In genomic region chr11:49764639-49765299, GRCm38 (mm10) we compare ENCODE assay signal across 9 mouse cellular contexts. TPM values are rescaled to one million over a fixed set of nuclear protein-coding genes. Genes with fewer than 3 reads are reported as not detected.
DNase-seq lines count a peak whose midpoint lies in the region; ATAC-seq and TF ChIP-seq lines count a peak whose summit lies in the region.
"Had no signal": no experiment of that assay in that cellular context is flagged by ENCODE, and none has a peak within 500 bp of the region (broad histone marks: within the 10 kb centered on the region; RNA-seq: fewer than 3 reads in every experiment).

No protein-coding gene starts in this region.

- H3K9me3 ChIP-seq in hindbrain, embryonic 10.5 days, result no peaks in the 10 kb centered on the region
- no peaks in the 10 kb centered on the region for H3K9me3 ChIP-seq in hindbrain, embryonic 14.5 days (ENCODE audit: control insufficient read depth, low read length)
- no peaks in the 10 kb centered on the region for H3K9me3 ChIP-seq in forebrain, embryonic 14.5 days (replicated peaks; ENCODE audit: control insufficient read depth, low read length)

- H3K4me3 ChIP-seq in hindbrain, embryonic 10.5 days, result 0 out of 2 replicates have a peak overlapping the region, but pooled peaks have one; percentile 9
- no peak overlapping the region for H3K4me3 ChIP-seq in hindbrain, embryonic 14.5 days (replicated peaks; ENCODE audit: low read length)
- no peak overlapping the region for H3K4me3 ChIP-seq in forebrain, embryonic 14.5 days (ENCODE audit: low read depth, low read length)
- H3K4me3 ChIP-seq in testis, adult 2 months (ENCODE audit: control insufficient read depth, low read depth, low read length), result no peak overlapping the region

- H3K36me3 ChIP-seq in hindbrain, embryonic 10.5 days, result no peaks in the 10 kb centered on the region
- no peaks in the 10 kb centered on the region for H3K36me3 ChIP-seq in hindbrain, embryonic 14.5 days (replicated peaks; ENCODE audit: control insufficient read depth, insufficient read depth)
- H3K36me3 ChIP-seq in forebrain, embryonic 14.5 days (ENCODE audit: control insufficient read depth, insufficient read depth, low read length), result no peaks in the 10 kb centered on the region
- H3K36me3 ChIP-seq in testis, adult 2 months (ENCODE audit: control insufficient read depth, insufficient read depth, low read length), result no peaks in the 10 kb centered on the region

- H3K9ac ChIP-seq in hindbrain, embryonic 14.5 days, result no peak overlapping the region
- H3K9ac ChIP-seq in forebrain, embryonic 14.5 days (ENCODE audit: low read length), result no peak overlapping the region

- H3K4me2 ChIP-seq in hindbrain, embryonic 14.5 days (replicated peaks), result no peak overlapping the region
- H3K4me2 ChIP-seq in forebrain, embryonic 14.5 days (ENCODE audit: low read length), result no peak overlapping the region

- ATAC-seq in hindbrain, embryonic 14.5 days (ENCODE audit: low FRiP score), result no peak
- ATAC-seq in forebrain, embryonic 14.5 days, result no peak

- peaks cover 20% of the 10 kb centered on the region for H3K4me1 ChIP-seq in hindbrain, embryonic 10.5 days (replicated peaks)
- no peaks in the 10 kb centered on the region for H3K4me1 ChIP-seq in hindbrain, embryonic 14.5 days (replicated peaks; ENCODE audit: control insufficient read depth, insufficient read depth, low read length)
- 0 out of 2 replicates have a peak, but pooled peaks cover 3% of the 10 kb centered on the region for H3K4me1 ChIP-seq in forebrain, embryonic 14.5 days (ENCODE audit: control insufficient read depth, insufficient read depth, low read length)
- H3K4me1 ChIP-seq in testis, adult 2 months (ENCODE audit: control insufficient read depth, insufficient read depth, low read length), result peaks cover 2% of the 10 kb centered on the region

- WGBS in hindbrain, embryonic 10.5 days, result 29% methylated on average over 8 of the region's 8 CpGs
- 36% methylated on average over 7 of the region's 8 CpGs for WGBS in hindbrain, embryonic 14.5 days
- 29% methylated on average over 8 of the region's 8 CpGs for WGBS in forebrain, embryonic 14.5 days

- peak; percentile 59 for DNase-seq in hindbrain, embryonic 10.5 days (ENCODE audit: low spot score)
- DNase-seq in hindbrain, embryonic 14.5 days (ENCODE audit: low spot score), result no peak
- peak; percentile 86 for DNase-seq in WW6 (ENCODE audit: low read depth, low spot score)
- DNase-seq in forebrain, embryonic 14.5 days (ENCODE audit: low spot score), result peak; percentile 24
- DNase-seq in heart, postnatal 4 days, result peak; percentile 74
- peak; percentile 56 for DNase-seq in liver
- no peak for DNase-seq in frontal cortex, postnatal 36 days (ENCODE audit: low spot score in 2 of 2)

- no peak for TF ChIP-seq POLR2A in testis, adult 2 months (IDR thresholded peaks at IDR 0.05; ENCODE audit: control insufficient read depth, low read depth, low read length)

- no peak for TF ChIP-seq CTCF in testis, adult 2 months (IDR thresholded peaks at IDR 0.05; ENCODE audit: control insufficient read depth, insufficient read depth, insufficient replicate concordance, low read depth, low read length)

- H3K27ac ChIP-seq in hindbrain, embryonic 10.5 days, result peak overlapping the region; percentile 80
- no peak overlapping the region for H3K27ac ChIP-seq in hindbrain, embryonic 14.5 days
- no peak overlapping the region for H3K27ac ChIP-seq in forebrain, embryonic 14.5 days (ENCODE audit: low read depth, low read length)
- peak overlapping the region; percentile 17; the same call in 1 of the 2 replicates for H3K27ac ChIP-seq in testis, adult 2 months (ENCODE audit: control insufficient read depth, insufficient read depth, low read depth, low read length)
- H3K27ac ChIP-seq: macrophage had no signal

- H3K27me3 ChIP-seq in hindbrain, embryonic 10.5 days (ENCODE audit: insufficient read depth, poor library complexity, severe bottlenecking), result no peaks in the 10 kb centered on the region
- no peaks in the 10 kb centered on the region for H3K27me3 ChIP-seq in hindbrain, embryonic 14.5 days (ENCODE audit: control insufficient read depth, insufficient read depth, low read length)
- H3K27me3 ChIP-seq in forebrain, embryonic 14.5 days (replicated peaks; ENCODE audit: control insufficient read depth, insufficient read depth, low read length), result no peaks in the 10 kb centered on the region
- H3K27me3 ChIP-seq in testis, adult 2 months (ENCODE audit: control insufficient read depth, insufficient read depth, low read length), result no peaks in the 10 kb centered on the region

RNA-seq across cellular contexts. Expression of gene Gfpt2, which starts 29.2 kb away (rescaled TPM):
- polyA plus RNA-seq in hindbrain, embryonic 10.5 days (2016; fragmentation: Nextera tagmentation; extraction: Ambion mirVana), result 16.0 and 22.1 TPM in 2 replicates
- polyA plus RNA-seq in hindbrain, embryonic 14.5 days (2014; fragmentation: Nextera tagmentation; extraction: Ambion mirVana), result 4.9 and 6.0 TPM in 2 replicates
- 6.0 and 8.3 TPM in 2 replicates for polyA plus RNA-seq in forebrain, embryonic 14.5 days (2014; fragmentation: Nextera tagmentation; extraction: Ambion mirVana)
- total RNA-seq in heart, postnatal 4 days (2021), result 1 to 10 TPM; 9.1 to 9.3 TPM
- 2.3 TPM in 2 replicates for polyA plus RNA-seq in testis, adult 2 months (2012; rRNA removed)
- polyA plus RNA-seq: macrophage had no signal

RNA-seq across cellular contexts. Expression of gene Cnot6, which starts 52.2 kb away (rescaled TPM):
- 57.3 and 60.8 TPM in 2 replicates for polyA plus RNA-seq in hindbrain, embryonic 10.5 days (2016; fragmentation: Nextera tagmentation; extraction: Ambion mirVana)
- polyA plus RNA-seq in hindbrain, embryonic 14.5 days (2014; fragmentation: Nextera tagmentation; extraction: Ambion mirVana), result 40.1 and 42.1 TPM in 2 replicates
- 56.3 and 58.8 TPM in 2 replicates for polyA plus RNA-seq in forebrain, embryonic 14.5 days (2014; fragmentation: Nextera tagmentation; extraction: Ambion mirVana)
- total RNA-seq in heart, postnatal 4 days (2021), result 10 to 100 TPM; 64.2 to 67.9 TPM
- 12.5 and 18.1 TPM in 2 replicates for polyA plus RNA-seq in testis, adult 2 months (2012; rRNA removed)

Comparison
In these comparisons a context has a peak if more than half of its experiments do, and no peak if none do; other contexts are left out.
1. DNase-seq: peak in hindbrain, embryonic 10.5 days (single experiment), WW6 (single experiment), forebrain, embryonic 14.5 days (single experiment), heart, postnatal 4 days (single experiment) and liver (single experiment); none in hindbrain, embryonic 14.5 days (single experiment) and frontal cortex, postnatal 36 days (0 of 2).
2. H3K27ac ChIP-seq: peak in hindbrain, embryonic 10.5 days (single experiment) and testis, adult 2 months (single experiment); none in hindbrain, embryonic 14.5 days (single experiment) and forebrain, embryonic 14.5 days (single experiment).